Mouse (Mus musculus): Measurements from ENCODE around the gene Mdh1b.

The Mdh1b gene

DNA sequence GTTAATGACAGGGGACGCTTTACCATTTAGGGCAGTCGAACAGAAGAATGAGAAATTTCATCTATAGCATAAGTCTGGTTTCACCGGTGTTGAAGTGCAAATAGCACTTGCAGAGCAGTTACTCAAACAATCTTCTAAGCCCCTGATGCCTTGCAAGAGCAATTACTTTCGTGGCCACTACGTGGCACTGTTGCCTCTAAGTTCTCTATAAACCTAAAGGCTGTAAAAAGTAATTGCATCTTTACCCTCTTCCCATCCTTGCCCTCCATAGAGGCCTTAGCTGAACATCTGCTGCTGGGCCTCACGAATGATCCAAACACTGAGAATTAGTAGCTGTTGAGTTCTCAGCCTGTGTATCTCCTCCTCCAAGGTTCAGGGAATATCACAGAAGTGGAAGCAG is 72.1 kb downstream of the Mdh1b start:
- DNase-seq (ENCODE audit: low spot score) = peak; percentile 55

All from ovary, postnatal 14 days (tissue).